Mouse (Mus musculus) G1E (cell line): ENCODE data around the gene Map4k4. TPM values are rescaled to one million over a fixed set of nuclear protein-coding genes. Genes with fewer than 3 reads are reported as not detected.

Experiments used
- ATAC-seq: 2 replicates; pipeline ENCODE4 v1.8.0; 2016; ENCODE audit warnings: mild to moderate bottlenecking; ENCODE audit not compliant: insufficient number of reproducible peaks, poor library complexity, low FRiP score, severe bottlenecking; ENCODE audit errors: extremely low read depth
- DNase-seq: peaks from one replicate; pipeline ENCODE4 v3.0.0; 2012; ENCODE audit warnings: low spot score
- H3K27me3 ChIP-seq: 2 replicates; pipeline ENCODE4 v1.6.1; 2012; ENCODE audit warnings: mild to moderate bottlenecking, low read length, inconsistent platforms; ENCODE audit not compliant: insufficient read depth
- H3K36me3 ChIP-seq: replicated peaks from 2 replicates; pipeline ENCODE3; 2012; ENCODE audit warnings: mild to moderate bottlenecking, inconsistent platforms
- H3K4me1 ChIP-seq: 2 replicates; pipeline ENCODE4 v1.6.1; 2012; ENCODE audit warnings: low read depth, low read length, inconsistent platforms, mixed read lengths; ENCODE audit not compliant: insufficient read depth
- H3K4me3 ChIP-seq: 2 replicates; pipeline ENCODE4 v1.5.1; 2012; ENCODE audit warnings: low read depth, mild to moderate bottlenecking, inconsistent platforms, low read length, moderate library complexity, mixed read lengths
- H3K9me3 ChIP-seq: replicated peaks from 2 replicates; pipeline ENCODE4 v1.6.1; 2012; ENCODE audit warnings: inconsistent platforms
- CTCF ChIP-seq: IDR thresholded peaks from 2 replicates; pipeline ENCODE4 v1.5.1; 2012; ENCODE audit warnings: low read depth, low read length, inconsistent platforms, mixed read lengths
- GATA1 ChIP-seq: IDR thresholded peaks from 2 replicates; pipeline ENCODE4 v1.6.1; 2012; ENCODE audit warnings: borderline replicate concordance, low read length, inconsistent platforms, mixed read lengths
- GATA2 ChIP-seq: IDR thresholded peaks from 2 replicates; pipeline ENCODE4 v1.6.1; 2012; ENCODE audit warnings: low read depth, low read length, inconsistent platforms, borderline replicate concordance
- POLR2AphosphoS5 ChIP-seq: IDR thresholded peaks from 2 replicates; pipeline ENCODE4 v1.6.1; 2012; ENCODE audit warnings: low read depth, low read length, inconsistent platforms; ENCODE audit not compliant: insufficient replicate concordance
- TAL1 ChIP-seq: conservative IDR thresholded peaks from 2 replicates; pipeline ENCODE4 v1.6.1; 2012; ENCODE audit warnings: low read depth, low read length, inconsistent platforms, mixed read lengths
- polyA plus RNA-seq: library from polyadenylated mRNA; stranded (reverse); fragments of >175 nt; gene quantifications from 2 replicates; pipeline ENCODE4 v1.2.3, GENCODE M21; 2012
- total RNA-seq, 2 experiments: library from RNA; stranded (forward) in 1 of 2; stranded (reverse) in 1 of 2; fragments of 200-1000 nt in 1 of 2; fragments of >200 nt in 1 of 2; fragmentation: Nextera tagmentation in 1 of 2; gene quantifications; 2 replicates each; pipeline ENCODE4 v1.2.3; 2014 to 2017

The Map4k4 gene
- total and polyA plus RNA-seq, 3 experiments: 0.01 to 0.93 TPM; not detected in 1

GRCm38 (mm10) chr1:39931055-39931454, 30.3 kb downstream of the Map4k4 start:
- peaks cover 4% of the 10 kb centered on the region; the same call in 1 of the 2 replicates for H3K27me3 ChIP-seq
- no peaks in the 10 kb centered on the region for H3K36me3 ChIP-seq
- DNase-seq (no peak), ATAC-seq (no peak)
- no peaks in the 10 kb centered on the region for H3K9me3 ChIP-seq
- H3K4me3 ChIP-seq: no peak overlapping the region
- no peaks in the 10 kb centered on the region for H3K4me1 ChIP-seq
- TF ChIP-seq GATA1 (no peak), GATA2 (no peak), POLR2AphosphoS5 (no peak), TAL1 (no peak)

DNA sequence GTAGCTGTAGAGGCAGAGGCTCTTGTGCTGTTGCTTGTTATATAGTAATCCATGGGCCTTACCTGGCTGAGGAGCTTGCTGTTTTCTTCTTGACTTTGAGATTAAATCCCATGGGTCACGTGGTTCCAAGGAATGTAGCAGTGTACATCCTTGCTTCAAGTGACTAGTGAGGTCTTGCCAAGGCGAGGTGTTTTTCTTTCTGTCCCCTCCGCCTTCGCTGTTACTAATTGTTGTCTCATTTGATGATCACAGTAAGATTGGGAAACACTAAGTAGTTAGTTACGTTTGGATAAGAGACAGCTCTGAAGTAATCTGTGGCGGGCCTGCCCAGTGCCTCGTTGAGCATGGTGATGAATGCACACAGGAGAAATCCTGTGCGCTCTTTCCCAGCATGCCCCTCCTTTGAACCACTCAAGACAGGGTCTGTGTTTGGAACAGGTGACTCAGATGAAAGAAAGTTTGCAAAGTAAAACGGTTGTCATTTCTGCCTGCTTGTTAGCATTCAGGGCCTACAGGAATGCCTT, 31.6 kb downstream of the Map4k4 start:
- H3K27me3 ChIP-seq: peaks cover 2% of the 10 kb centered on the region; the same call in 1 of the 2 replicates
- peaks cover 5% of the 10 kb centered on the region for H3K4me1 ChIP-seq
- no peak for ATAC-seq
- no peaks in the 10 kb centered on the region for H3K36me3 ChIP-seq
- no peak for DNase-seq
- H3K4me3 ChIP-seq: no peak overlapping the region
- no peak for TF ChIP-seq GATA2
- TF ChIP-seq CTCF: no peak
- no peak for TF ChIP-seq POLR2AphosphoS5
- TF ChIP-seq GATA1: no peak
- TF ChIP-seq TAL1: no peak
- no peaks in the 10 kb centered on the region for H3K9me3 ChIP-seq

DNA sequence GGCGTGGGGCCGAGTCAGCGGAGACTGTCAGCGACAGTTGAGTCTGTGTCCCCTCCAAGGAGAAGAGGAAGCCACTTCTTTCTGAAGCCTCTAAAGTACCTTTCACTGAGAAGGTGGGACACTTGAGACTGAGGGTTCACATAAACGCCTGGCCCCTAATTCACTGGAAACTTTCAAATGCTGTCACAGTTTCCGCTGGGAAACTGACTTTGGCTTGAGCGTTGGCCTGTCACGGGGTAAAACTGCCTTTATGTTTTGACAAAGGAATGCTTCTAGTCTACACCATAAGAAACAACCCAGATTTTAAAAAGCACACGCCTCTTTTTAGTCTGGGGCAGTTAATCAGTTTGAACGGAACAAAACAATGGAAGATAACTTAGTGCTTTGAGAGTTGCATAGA, 32.2 kb downstream of the Map4k4 start:
- TF ChIP-seq POLR2AphosphoS5 (no peak), GATA2 (no peak), TAL1 (no peak), GATA1 (no peak)
- DNase-seq (no peak), ATAC-seq (no peak)
- no peaks in the 10 kb centered on the region for H3K36me3 ChIP-seq
- no peaks in the 10 kb centered on the region for H3K9me3 ChIP-seq
- peaks cover 2% of the 10 kb centered on the region; the same call in 1 of the 2 replicates for H3K27me3 ChIP-seq
- peaks cover 5% of the 10 kb centered on the region for H3K4me1 ChIP-seq
- H3K4me3 ChIP-seq: no peak overlapping the region

- DNase-seq: no peak
- Histone ChIP-seq H3K4me3 (no peak overlapping the region), H3K4me1 (peaks cover 5% of the 10 kb centered on the region), H3K9me3 (no peaks in the 10 kb centered on the region), H3K27me3 (peaks cover 5% of the 10 kb centered on the region; the same call in 1 of the 2 replicates), H3K36me3 (no peaks in the 10 kb centered on the region)
- ATAC-seq: no peak
- TF ChIP-seq POLR2AphosphoS5 (no peak), CTCF (no peak), TAL1 (no peak), GATA2 (no peak), GATA1 (no peak)
These were observed 34.2 kb downstream of the Map4k4 start for GRCm38 (mm10) chr1:39934954-39935353.

DNA sequence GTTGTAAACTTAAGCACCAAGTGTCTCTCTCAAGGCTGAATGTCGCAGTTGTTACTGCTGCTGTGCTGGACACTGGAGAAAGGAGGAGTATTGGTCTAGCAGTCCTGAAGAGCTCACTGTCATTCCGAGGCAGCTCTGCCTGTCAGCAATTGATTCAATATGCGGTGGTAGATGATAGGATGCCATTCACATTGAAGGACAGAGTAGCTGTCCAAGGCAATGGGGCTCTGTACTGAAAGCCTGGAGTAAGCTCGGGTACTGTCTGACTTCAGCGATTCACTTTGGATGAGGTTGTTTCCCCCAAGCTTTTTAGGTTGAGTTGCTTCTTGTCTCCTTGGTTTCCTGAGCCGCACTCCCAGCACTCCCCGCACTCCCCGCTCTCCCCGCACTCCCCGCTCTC, 34.9 kb downstream of the Map4k4 start:
- no peaks in the 10 kb centered on the region for H3K36me3 ChIP-seq
- no peak for ATAC-seq
- TF ChIP-seq TAL1 (no peak), CTCF (no peak), GATA2 (no peak), GATA1 (no peak)
- H3K9me3 ChIP-seq: no peaks in the 10 kb centered on the region
- H3K4me1 ChIP-seq: peaks cover 5% of the 10 kb centered on the region
- no peak overlapping the region for H3K4me3 ChIP-seq
- H3K27me3 ChIP-seq: peaks cover 5% of the 10 kb centered on the region; the same call in 1 of the 2 replicates
- no peak for DNase-seq

DNA sequence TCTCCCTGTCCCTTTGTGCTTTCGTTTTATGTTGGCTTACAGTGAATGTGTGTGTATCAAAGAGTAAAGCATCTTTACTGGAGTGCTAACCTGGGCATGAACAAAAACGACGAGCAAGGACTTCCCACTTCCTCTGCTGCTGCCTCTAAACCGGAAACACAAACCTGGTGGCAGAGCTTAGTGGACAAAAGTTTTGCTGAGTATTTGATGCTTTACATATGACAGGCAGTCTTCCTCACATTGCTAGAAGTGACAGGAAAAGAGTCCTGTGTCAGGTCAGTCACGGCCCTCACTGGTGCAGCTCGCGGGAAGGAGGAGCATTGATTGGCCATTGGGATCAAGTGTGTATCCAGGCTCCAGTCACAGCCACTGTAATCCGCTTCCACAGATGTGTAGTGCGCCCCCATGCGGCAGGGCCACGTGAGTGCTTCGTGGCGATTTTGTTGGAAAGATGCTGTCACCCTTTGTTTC, 35.7 kb downstream of the Map4k4 start:
- ATAC-seq (peak; percentile 17; the same call in 1 of the 2 replicates), DNase-seq (peak; percentile 35)
- no peaks in the 10 kb centered on the region for H3K9me3 ChIP-seq
- TF ChIP-seq GATA1: no peak
- TF ChIP-seq GATA2: no peak
- TF ChIP-seq CTCF: peak; percentile 84
- no peak for TF ChIP-seq TAL1
- no peak for TF ChIP-seq POLR2AphosphoS5
- H3K36me3 ChIP-seq: no peaks in the 10 kb centered on the region
- peaks cover 5% of the 10 kb centered on the region for H3K4me1 ChIP-seq
- H3K27me3 ChIP-seq: peaks cover 5% of the 10 kb centered on the region; the same call in 1 of the 2 replicates
- H3K4me3 ChIP-seq: no peak overlapping the region

DNA sequence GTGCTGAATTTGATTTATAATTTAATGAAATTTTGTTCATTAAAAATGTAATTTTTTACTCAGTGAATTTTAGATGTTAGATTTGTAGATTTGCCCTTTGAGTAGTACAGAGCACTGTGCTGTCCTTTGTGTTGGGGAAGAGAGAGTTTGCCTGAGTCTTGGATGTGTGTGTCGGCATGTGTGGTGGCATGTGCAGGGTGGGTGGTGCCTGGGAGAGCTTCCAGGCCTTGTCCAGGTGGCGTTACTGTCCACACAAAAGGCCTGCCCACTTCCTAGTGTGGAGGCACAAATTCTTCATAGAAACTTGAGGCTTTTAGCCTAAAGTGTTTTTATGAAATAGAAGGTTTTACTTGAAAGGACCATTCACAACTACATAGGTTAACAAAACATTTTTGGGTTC, 36.2 kb downstream of the Map4k4 start:
- no peak for TF ChIP-seq CTCF
- TF ChIP-seq GATA2: no peak
- no peak for TF ChIP-seq POLR2AphosphoS5
- TF ChIP-seq TAL1: no peak
- no peak for TF ChIP-seq GATA1
- Histone ChIP-seq H3K9me3 (no peaks in the 10 kb centered on the region), H3K27me3 (peaks cover 5% of the 10 kb centered on the region; the same call in 1 of the 2 replicates), H3K4me3 (no peak overlapping the region), H3K36me3 (no peaks in the 10 kb centered on the region), H3K4me1 (peaks cover 5% of the 10 kb centered on the region)
- no peak for ATAC-seq
- no peak for DNase-seq
